Mouse (Mus musculus) megakaryocyte-erythroid progenitor cell, adult 5-6 weeks (primary cell): ENCODE data around the gene Speg. TPM values are rescaled to one million over a fixed set of nuclear protein-coding genes. Genes with fewer than 3 reads are reported as not detected.
A peak's percentile ranks its signal among the peaks of the same experiment; 100 is the strongest.

Experiments used
- ATAC-seq: replicated peaks from 2 replicates; pipeline ENCODE4 v1.8.0; 2016; ENCODE audit warnings: mild to moderate bottlenecking, inconsistent platforms; ENCODE audit not compliant: severe bottlenecking, poor library complexity, low FRiP score, low TSS enrichment
- total RNA-seq, 2 experiments: library from RNA; stranded (forward) in 1 of 2; stranded (reverse) in 1 of 2; fragments of 200-1000, 215-1000 nt in 1 of 2; fragments of >200 nt in 1 of 2; fragmentation: Nextera tagmentation in 1 of 2; gene quantifications; 2 replicates each; pipeline ENCODE4 v1.2.3; 2014 to 2017

Gene Speg
- total RNA-seq (2014; fragmentation: Nextera tagmentation): not detected in 2 replicates
- total RNA-seq (2017): 0.19 TPM in 1 of 2 replicates, not detected in the other

GRCm38 (mm10) chr1:75374950-75375936 lies at the start of gene Speg:
TSS of gene Speg (plus strand) at chr1:75375297.
- no peak for ATAC-seq

- ATAC-seq: no peak
Measured at GRCm38 (mm10) chr1:75327461-75327860, 47.6 kb upstream of the Speg start.

- no peak for ATAC-seq
Measured at GRCm38 (mm10) chr1:75331271-75331670, 43.8 kb upstream of the Speg start.

- ATAC-seq: peak; percentile 87
Measured at GRCm38 (mm10) chr1:75336461-75336860, 38.6 kb upstream of the Speg start.

- ATAC-seq: no peak
Measured at GRCm38 (mm10) chr1:75337097-75337496, 38.0 kb upstream of the Speg start.

GRCm38 (mm10) chr1:75338091-75338694 lies 36.9 kb upstream of the Speg start:
- no peak for ATAC-seq

- no peak for ATAC-seq
Measured at GRCm38 (mm10) chr1:75339337-75339736, 35.8 kb upstream of the Speg start.

- no peak for ATAC-seq
Measured at GRCm38 (mm10) chr1:75340519-75340918, 34.6 kb upstream of the Speg start.

- ATAC-seq: peak; percentile 63; the same call in 1 of the 2 replicates
Measured at GRCm38 (mm10) chr1:75342874-75343416, 32.2 kb upstream of the Speg start.

GRCm38 (mm10) chr1:75344291-75345035 lies 30.6 kb upstream of the Speg start:
- no peak for ATAC-seq

GRCm38 (mm10) chr1:75345036-75345935 lies 29.8 kb upstream of the Speg start:
- no peak for ATAC-seq

- no peak for ATAC-seq
Measured at GRCm38 (mm10) chr1:75347279-75347678, 27.8 kb upstream of the Speg start.

GRCm38 (mm10) chr1:75349275-75349674 lies 25.8 kb upstream of the Speg start:
- ATAC-seq: no peak

GRCm38 (mm10) chr1:75357261-75357660 lies 17.8 kb upstream of the Speg start:
- ATAC-seq: no peak

- no peak for ATAC-seq
Measured at GRCm38 (mm10) chr1:75358009-75358408, 17.1 kb upstream of the Speg start.

- ATAC-seq: no peak
Measured at GRCm38 (mm10) chr1:75359346-75359745, 15.8 kb upstream of the Speg start.

GRCm38 (mm10) chr1:75360112-75361031 lies 14.7 kb upstream of the Speg start, which contains the start of gene Des:
TSS of gene Des (plus strand) at chr1:75360329.
- ATAC-seq: 0 out of 2 replicates have a peak, but pooled peaks have one; percentile 31
